Mouse (Mus musculus) small intestine, adult 2 months (tissue): ENCODE results near the gene Fasn. TPM values are rescaled to one million over a fixed set of nuclear protein-coding genes. Genes with fewer than 3 reads are reported as not detected.
"Not testable (repeated sequence)": the region's sequence is repeated elsewhere in the genome, so short reads cannot be mapped to it uniquely, and the experiment has no call there.

Source experiments
- H3K27ac ChIP-seq: fragments of 200-500 bp; 2 replicates; pipeline ENCODE4 v1.5.1; 2012; ENCODE audit warnings: low read depth, low read length, control low read depth, inconsistent platforms; ENCODE audit not compliant: insufficient read depth
- H3K27me3 ChIP-seq: fragments of 200-500 bp; 2 replicates; pipeline ENCODE4 v1.6.1; 2012; ENCODE audit warnings: mild to moderate bottlenecking, moderate library complexity, low read length, inconsistent platforms; ENCODE audit not compliant: control insufficient read depth, insufficient read depth
- H3K36me3 ChIP-seq: fragments of 200-500 bp; 2 replicates; pipeline ENCODE4 v1.6.1; 2012; ENCODE audit warnings: mild to moderate bottlenecking, low read length, control low read depth, inconsistent platforms; ENCODE audit not compliant: control insufficient read depth, insufficient read depth
- H3K4me1 ChIP-seq: fragments of 200-500 bp; 2 replicates; pipeline ENCODE4 v1.6.1; 2012; ENCODE audit warnings: low read length, inconsistent platforms, mixed read lengths; ENCODE audit not compliant: control insufficient read depth, insufficient read depth, insufficient read length
- H3K4me3 ChIP-seq: fragments of 200-500 bp; 2 replicates; pipeline ENCODE4 v1.5.1; 2012; ENCODE audit warnings: low read depth, mild to moderate bottlenecking, control low read depth, inconsistent platforms, low read length, moderate library complexity
- CTCF ChIP-seq: fragments of 200-500 bp; IDR thresholded peaks from 2 replicates; pipeline ENCODE4 v1.5.1; 2012; ENCODE audit warnings: low read depth, mild to moderate bottlenecking, control low read depth, inconsistent platforms, low read length, moderate library complexity, mixed read lengths; ENCODE audit not compliant: insufficient replicate concordance, insufficient read length; ENCODE audit errors: extremely low read depth
- POLR2A ChIP-seq: fragments of 200-500 bp; IDR thresholded peaks from 2 replicates; pipeline ENCODE4 v1.6.1; 2012; ENCODE audit warnings: low read depth, mild to moderate bottlenecking, control low read depth, inconsistent platforms, low read length, moderate library complexity
- WGBS: fragments of 180-500 bp; shearing (Covaris S2); methylation state at CpG from one replicate; pipeline ENCODE4 v1.1.7; 2018; 5-methylcytosine and 5-hydroxymethylcytosine counted together
- polyA plus RNA-seq: library from polyadenylated mRNA; depleted of rRNA; stranded (reverse); fragments of >200 nt; gene quantifications from 2 replicates; pipeline ENCODE4 v1.2.3, GENCODE M21; 2012

Fasn gene
- polyA plus RNA-seq, 1 experiment: 151 TPM

- H3K27me3 ChIP-seq: no peaks in the 10 kb centered on the region
- H3K4me1 ChIP-seq: peaks cover 4% of the 10 kb centered on the region; the same call in 1 of the 2 replicates
- H3K36me3 ChIP-seq: no peaks in the 10 kb centered on the region
- TF ChIP-seq CTCF (no peak), POLR2A (no peak)
- no peak overlapping the region for H3K4me3 ChIP-seq
- no peak overlapping the region for H3K27ac ChIP-seq
- WGBS: 41% methylated on average over 8 of the region's 8 CpGs
These were observed 9.4 kb upstream of the Fasn start for GRCm38 (mm10) chr11:120833555-120834280.

- not testable (repeated sequence) for H3K4me3 ChIP-seq, H3K4me1 ChIP-seq, H3K27me3 ChIP-seq, H3K27ac ChIP-seq, H3K36me3 ChIP-seq
- 96% methylated on average over 5 of the region's 5 CpGs for WGBS
These were observed 8.6 kb upstream of the Fasn start for GRCm38 (mm10) chr11:120832962-120833361.

GRCm38 (mm10) chr11:120831659-120832440 is 7.5 kb upstream of the Fasn start:
- Histone ChIP-seq H3K4me1 (peaks cover 4% of the 10 kb centered on the region; the same call in 1 of the 2 replicates), H3K4me3 (no peak overlapping the region), H3K36me3 (no peaks in the 10 kb centered on the region), H3K27ac (no peak overlapping the region), H3K27me3 (no peaks in the 10 kb centered on the region)
- TF ChIP-seq CTCF (no peak), POLR2A (no peak)
- WGBS: 76% methylated on average over 3 of the region's 3 CpGs

- TF ChIP-seq POLR2A: no peak
- TF ChIP-seq CTCF: no peak
- H3K4me3 ChIP-seq: no peak overlapping the region
- WGBS: 89% methylated on average over 12 of the region's 12 CpGs
- H3K27ac ChIP-seq: no peak overlapping the region
- no peaks in the 10 kb centered on the region for H3K36me3 ChIP-seq
- H3K4me1 ChIP-seq: peaks cover 4% of the 10 kb centered on the region; the same call in 1 of the 2 replicates
- no peaks in the 10 kb centered on the region for H3K27me3 ChIP-seq
These were observed 6.3 kb upstream of the Fasn start for GRCm38 (mm10) chr11:120830686-120831085.

GRCm38 (mm10) chr11:120829757-120830532 is 5.6 kb upstream of the Fasn start:
- Histone ChIP-seq H3K27me3 (no peaks in the 10 kb centered on the region), H3K36me3 (no peaks in the 10 kb centered on the region), H3K4me3 (no peak overlapping the region), H3K27ac (no peak overlapping the region), H3K4me1 (peaks cover 4% of the 10 kb centered on the region; the same call in 1 of the 2 replicates)
- TF ChIP-seq CTCF (no peak), POLR2A (no peak)
- WGBS: 91% methylated on average over 10 of the region's 10 CpGs

- H3K4me3 ChIP-seq: no peak overlapping the region
- 75% methylated on average over 4 of the region's 4 CpGs for WGBS
- H3K4me1 ChIP-seq: peaks cover 1% of the 10 kb centered on the region; the same call in 1 of the 2 replicates
- H3K27ac ChIP-seq: no peak overlapping the region
- TF ChIP-seq POLR2A: no peak
- TF ChIP-seq CTCF: no peak
- no peaks in the 10 kb centered on the region for H3K27me3 ChIP-seq
- no peaks in the 10 kb centered on the region for H3K36me3 ChIP-seq
These were observed 4.1 kb upstream of the Fasn start for GRCm38 (mm10) chr11:120828416-120828815.
